Mouse (Mus musculus): ENCODE data around the gene Dock1.
A peak's percentile ranks its signal among the peaks of the same experiment; 100 is the strongest.

- peak; percentile 59; the same call in 1 of the 2 replicates for TF ChIP-seq EP300 (IDR thresholded peaks at IDR 0.05)
- no peak for TF ChIP-seq CTCF (IDR thresholded peaks at IDR 0.05)
Observed at GRCm38 (mm10) chr7:134725551-134726529, 55.4 kb downstream of the Dock1 start.

Data from lung, postnatal 0 days (tissue).